Mouse (Mus musculus): ENCODE data around the gene Zfp784. TPM values are rescaled to one million over a fixed set of nuclear protein-coding genes. Genes with fewer than 3 reads are reported as not detected.

Gene Zfp784
- polyA plus RNA-seq, 1 experiment from 2014 or later: 6.3 TPM

DNA sequence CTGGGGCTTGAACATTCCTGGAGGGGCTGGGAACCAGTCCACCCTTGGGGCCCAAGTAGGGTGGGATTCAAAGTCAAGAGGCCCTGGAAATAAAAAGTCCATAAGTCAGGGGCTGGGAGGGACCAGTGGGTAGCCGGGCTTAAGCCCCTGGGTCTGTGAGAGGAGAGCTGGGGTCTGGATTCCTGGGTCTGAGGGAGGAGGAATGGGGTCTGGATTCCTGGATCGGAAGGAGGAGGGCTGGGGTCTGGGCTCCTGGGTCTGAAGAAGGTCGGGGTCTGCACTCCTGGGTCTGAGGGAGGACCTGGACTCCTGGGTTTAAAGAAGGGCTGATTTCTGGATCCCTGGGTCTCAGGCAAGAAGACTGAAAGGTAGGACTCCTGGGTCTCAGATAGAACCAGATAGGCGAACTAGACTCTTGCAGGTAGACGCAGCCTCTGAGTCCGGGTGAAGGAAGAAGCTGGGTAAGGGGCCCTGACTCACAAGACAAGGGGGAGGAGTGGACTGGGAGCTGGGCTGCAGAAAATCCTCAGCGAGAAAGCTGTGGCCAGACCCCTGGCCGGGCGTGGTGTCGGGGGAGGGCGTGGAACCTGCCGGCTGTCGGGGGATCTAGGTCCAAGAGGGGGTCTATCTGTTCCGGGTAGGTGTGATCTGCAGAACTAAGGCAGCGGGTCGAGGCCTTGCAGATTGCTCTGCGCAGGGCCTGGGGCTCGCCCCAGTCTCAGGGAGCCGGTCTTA is 42.8 kb downstream of the Zfp784 start:
- no peak for DNase-seq (ENCODE audit: low read depth, low spot score)
- ATAC-seq: no peak
- in situ Hi-C loops (cut with MboI; ENCODE audit: low pct_unique_long_range_greater_than_20kb): no loop called here
- no peak for TF ChIP-seq CTCF (IDR thresholded peaks at IDR 0.05)
- CTCF ChIA-PET: interaction anchor here (0.9 kb wide), 1 partner anchor 56 kb away, joined by 3 read pairs; the partner anchor contains the start of gene Zfp580
- POLR2A ChIA-PET: no interaction called here
- no peaks in the 10 kb centered on the region for H3K27me3 ChIP-seq

DNA sequence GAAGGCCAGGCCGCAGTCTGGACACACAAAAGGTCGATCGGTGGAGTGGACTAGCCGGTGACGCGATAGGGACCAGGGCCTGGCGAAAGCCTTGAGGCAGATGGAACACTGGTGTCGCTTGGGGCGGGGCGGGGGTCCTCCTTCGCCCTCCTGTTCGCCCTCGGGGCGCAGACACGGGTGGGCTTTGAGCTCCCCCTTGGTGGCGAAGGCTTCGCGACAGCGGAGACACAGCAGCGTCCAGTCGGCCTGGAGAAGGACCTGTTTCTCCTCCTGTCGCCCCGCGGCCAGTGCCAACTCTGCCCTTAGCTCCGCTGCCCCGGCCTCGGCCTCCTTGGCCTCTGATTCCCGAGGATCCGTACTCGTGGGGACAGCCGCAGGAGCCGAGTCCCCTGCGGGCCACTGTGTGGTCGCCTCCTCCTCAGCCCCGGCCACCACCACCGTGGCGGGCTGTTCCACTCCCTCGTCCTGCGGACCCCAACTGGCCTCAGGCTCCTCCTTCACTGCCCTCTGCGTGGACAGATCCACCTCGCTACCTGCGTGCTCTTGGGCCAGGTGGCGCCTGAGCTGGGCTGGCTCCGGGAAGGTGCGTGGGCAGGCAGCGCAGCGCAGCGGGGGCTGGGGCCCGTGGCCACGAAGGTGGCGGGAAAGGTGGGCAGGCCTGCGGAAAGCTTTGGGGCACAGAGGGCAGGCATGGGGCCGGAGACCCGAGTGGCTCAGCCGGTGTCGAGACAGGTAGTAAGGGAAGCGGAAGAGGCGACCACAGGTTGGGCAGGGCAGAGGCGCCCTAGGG is 44.1 kb downstream of the Zfp784 start:
- ChIA-PET CTCF (no interaction called here), POLR2A (no interaction called here)
- DNase-seq (ENCODE audit: low read depth, low spot score): no peak
- no peaks in the 10 kb centered on the region for H3K27me3 ChIP-seq
- no peak for TF ChIP-seq CTCF (IDR thresholded peaks at IDR 0.05)
- no peak for ATAC-seq
- in situ Hi-C loops (cut with MboI; ENCODE audit: low pct_unique_long_range_greater_than_20kb): no loop called here

DNA sequence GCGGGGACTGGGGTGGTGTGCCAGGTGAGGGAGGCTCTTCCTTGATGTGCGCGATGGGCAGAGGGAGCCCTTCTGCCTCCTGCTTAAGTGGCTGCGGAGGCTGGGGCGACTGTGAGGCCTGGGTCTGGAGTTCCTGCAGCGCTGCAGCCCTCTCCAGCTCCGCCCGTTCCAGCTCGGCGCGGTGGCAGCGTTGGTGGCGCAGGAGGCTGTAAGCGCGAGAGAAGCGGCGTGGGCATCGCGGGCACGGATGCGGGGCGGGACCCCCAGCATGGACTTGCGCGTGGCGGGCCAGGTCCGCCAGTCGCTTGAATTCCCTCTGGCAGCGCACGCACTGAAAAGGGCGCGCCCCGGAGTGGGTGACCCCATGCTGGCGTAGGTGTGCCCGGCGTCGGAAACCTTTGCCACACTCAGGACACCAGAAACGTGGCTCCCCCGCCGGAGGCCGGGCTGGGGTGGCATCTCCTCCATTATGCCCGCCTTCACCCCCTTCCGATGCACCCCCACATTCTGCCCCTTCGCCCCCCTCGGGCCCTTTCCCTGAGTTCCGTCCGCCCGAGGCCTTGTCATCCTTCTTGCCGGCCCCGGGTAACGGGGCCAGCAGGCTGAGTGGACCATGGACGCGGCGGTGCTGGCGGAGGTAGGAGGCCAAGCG is 44.8 kb downstream of the Zfp784 start:
- ChIA-PET CTCF (no interaction called here), POLR2A (no interaction called here)
- DNase-seq (ENCODE audit: low read depth, low spot score) (no peak), ATAC-seq (no peak)
- no peak for TF ChIP-seq CTCF (IDR thresholded peaks at IDR 0.05)
- no peaks in the 10 kb centered on the region for H3K27me3 ChIP-seq
- in situ Hi-C loops (cut with MboI; ENCODE audit: low pct_unique_long_range_greater_than_20kb): no loop called here

DNA sequence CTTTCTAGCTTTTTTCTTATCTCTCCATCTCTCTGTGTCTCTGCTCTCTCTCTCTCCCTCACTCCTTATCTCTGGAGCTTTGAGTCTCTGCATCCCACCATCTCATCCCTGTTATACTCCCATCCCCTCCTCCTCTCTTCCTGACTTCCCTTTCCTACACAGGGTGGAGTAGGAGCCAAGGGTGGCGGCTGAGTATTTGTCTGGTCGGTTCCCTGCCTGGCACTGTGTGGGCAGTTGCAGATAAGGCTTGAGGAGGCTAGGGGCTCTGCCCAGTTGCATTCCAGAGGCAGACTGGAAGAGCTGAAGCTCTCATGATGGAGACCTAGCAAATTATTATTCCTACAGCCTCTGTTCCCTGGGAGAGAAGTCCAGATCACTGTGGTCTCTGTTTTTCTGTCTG is 50.0 kb downstream of the Zfp784 start:
- no peak for DNase-seq (ENCODE audit: low read depth, low spot score)
- ChIA-PET POLR2A (no interaction called here), CTCF (interaction anchor here (0.8 kb wide), 1 partner anchor 8 kb away, joined by 3 read pairs; no protein-coding TSS in a partner anchor)
- no peak for TF ChIP-seq CTCF (IDR thresholded peaks at IDR 0.05)
- in situ Hi-C loops (cut with MboI; ENCODE audit: low pct_unique_long_range_greater_than_20kb): no loop called here
- H3K27me3 ChIP-seq: no peaks in the 10 kb centered on the region
- no peak for ATAC-seq

Other genes starting within 250 kb of the Zfp784 start
- gene Tmem238, start 248.8 kb downstream of the Zfp784 start, polyA plus RNA-seq (2021): 5.7 TPM
- gene Rpl28, start 245.6 kb downstream of the Zfp784 start, polyA plus RNA-seq (2021): 230 TPM
- 250 TPM for gene Ube2s, start 225.9 kb downstream of the Zfp784 start, polyA plus RNA-seq (2021)
- gene Shisa7, start 193.8 kb downstream of the Zfp784 start, polyA plus RNA-seq (2021): 1.9 TPM
- gene Isoc2b, start 168.2 kb downstream of the Zfp784 start, polyA plus RNA-seq (2021): 8.5 TPM
- 6.6 TPM for gene Isoc2a, start 161.3 kb downstream of the Zfp784 start, polyA plus RNA-seq (2021)
- gene Gm36210, start 131.9 kb downstream of the Zfp784 start, polyA plus RNA-seq (2021): not detected
- 8.1 TPM for gene Zfp628, start 123.2 kb downstream of the Zfp784 start, polyA plus RNA-seq (2021)
- gene Nat14, start 116.4 kb downstream of the Zfp784 start, polyA plus RNA-seq (2021): 5.3 TPM
- 4.7 TPM for gene Ssc5d, start 112.7 kb downstream of the Zfp784 start, polyA plus RNA-seq (2021)
- gene Sbk2, start 74.0 kb downstream of the Zfp784 start, polyA plus RNA-seq (2021): 1.8 TPM
- 0.09 TPM for gene Sbk3, start 67.3 kb downstream of the Zfp784 start, polyA plus RNA-seq (2021)
- 25.1 TPM for gene Zfp579, start 42.3 kb downstream of the Zfp784 start, polyA plus RNA-seq (2021)
- 11.0 TPM for gene Zfp524, start 24.0 kb downstream of the Zfp784 start, polyA plus RNA-seq (2021)
- gene Fiz1, start 23.7 kb downstream of the Zfp784 start, polyA plus RNA-seq (2021): 31.6 TPM
- 1.3 TPM for gene Gm44973, start 22.9 kb downstream of the Zfp784 start, polyA plus RNA-seq (2021)
- 33.9 TPM for gene Zfp865, start 18.1 kb downstream of the Zfp784 start, polyA plus RNA-seq (2021)
- gene Ccdc106, start 17.9 kb downstream of the Zfp784 start, polyA plus RNA-seq (2021): 7.9 TPM
- not detected for gene 4632433K11Rik, start 4.3 kb downstream of the Zfp784 start, polyA plus RNA-seq (2021)
- 22.4 TPM for gene Zfp580, start 13.1 kb upstream of the Zfp784 start, polyA plus RNA-seq (2021)
- gene U2af2, start 23.7 kb upstream of the Zfp784 start, polyA plus RNA-seq (2021): 216 TPM
- 138 TPM for gene Epn1, start 41.8 kb upstream of the Zfp784 start, polyA plus RNA-seq (2021)
- not detected for gene Rfpl4, start 78.5 kb upstream of the Zfp784 start, polyA plus RNA-seq (2021)
- 0.05 TPM for gene Rasl2-9, start 87.5 kb upstream of the Zfp784 start, polyA plus RNA-seq (2021)
- gene Vmn1r55, start 111.2 kb upstream of the Zfp784 start, polyA plus RNA-seq (2021): under 0.01 TPM
- gene Vmn1r56, start 158.3 kb upstream of the Zfp784 start, polyA plus RNA-seq (2021): not detected
- not detected for gene Vmn1r57, start 180.0 kb upstream of the Zfp784 start, polyA plus RNA-seq (2021)